16 mouse cellular contexts compared by ENCODE assay signal in the genomic region with DNA sequence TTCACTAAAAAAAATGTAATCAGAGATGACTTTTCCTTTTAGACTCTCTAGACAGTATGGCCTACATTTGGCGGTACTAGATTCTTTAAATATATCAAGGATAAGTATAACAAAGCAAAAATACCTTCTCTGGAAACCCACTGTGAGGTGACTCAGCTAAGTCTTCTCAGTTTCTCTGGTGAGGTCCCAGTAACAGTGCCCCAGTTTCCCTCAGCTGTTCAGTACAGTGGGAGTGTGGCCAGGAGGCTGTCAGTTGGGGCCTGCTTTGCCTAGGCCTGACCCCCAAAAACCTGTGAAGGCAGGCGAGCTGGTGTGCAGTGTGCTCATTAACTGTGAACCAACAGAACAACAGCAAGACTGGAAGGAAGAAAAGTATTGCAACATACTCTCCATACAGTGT.
DNase-seq lines count a peak whose midpoint lies in the region.
"Had no signal": no experiment of that assay in that cellular context is flagged by ENCODE, and none has a peak within 500 bp of the region (broad histone marks: within the 10 kb centered on the region; RNA-seq: fewer than 3 reads in every experiment).

No protein-coding gene starts in this region.

- peak; percentile 2 to 8 for DNase-seq in left cerebral cortex, adult 18-20 months (ENCODE audit: low spot score in 2 of 2)
- DNase-seq in left cerebral cortex, postnatal 4 days, result no peak
- DNase-seq in right cerebral cortex, postnatal 10 days (ENCODE audit: low spot score in 2 of 2), result peak; percentile 20 to 22
- DNase-seq in right cerebral cortex, postnatal 25 days, result no peak
- peak; percentile 2 to 61 for DNase-seq in left cerebral cortex, postnatal 25 days (ENCODE audit: low spot score in 2 of 2)
- DNase-seq in right cerebral cortex, postnatal 14 days, result peak; percentile 5
- DNase-seq in neural tube, embryonic 10.5 days (ENCODE audit: extremely low spot score, low spot score), result no peak
- DNase-seq in gastrocnemius, postnatal 25 days, result no peak
- DNase-seq: adrenal gland, adult 8-10 months; adrenal gland, postnatal 25 days; cerebellum, adult 18-20 months; cerebellum, adult 9-10 months; cerebellum, postnatal 14 days; gastrocnemius, postnatal 36 days; heart, postnatal 10 days; heart, postnatal 36 days had no signal

- intact Hi-C loops in left cerebral cortex, postnatal 4 days (cut with DNase I), result no loop called here
- intact Hi-C loops in left cerebral cortex, postnatal 25 days (cut with DNase I), result loop anchor here (5.0 kb wide), 1 partner anchor 245 kb away; no protein-coding TSS in a partner anchor

Comparison
In these comparisons a context has a peak if more than half of its experiments do, and no peak if none do; other contexts are left out.
1. DNase-seq: peak in left cerebral cortex, adult 18-20 months (2 of 2), right cerebral cortex, postnatal 10 days (2 of 2), left cerebral cortex, postnatal 25 days (2 of 2) and right cerebral cortex, postnatal 14 days (single experiment); none in left cerebral cortex, postnatal 4 days (single experiment), right cerebral cortex, postnatal 25 days (single experiment), neural tube, embryonic 10.5 days (single experiment) and gastrocnemius, postnatal 25 days (single experiment).